ENCODE assay signal across 15 mouse cellular contexts in the genomic region with DNA sequence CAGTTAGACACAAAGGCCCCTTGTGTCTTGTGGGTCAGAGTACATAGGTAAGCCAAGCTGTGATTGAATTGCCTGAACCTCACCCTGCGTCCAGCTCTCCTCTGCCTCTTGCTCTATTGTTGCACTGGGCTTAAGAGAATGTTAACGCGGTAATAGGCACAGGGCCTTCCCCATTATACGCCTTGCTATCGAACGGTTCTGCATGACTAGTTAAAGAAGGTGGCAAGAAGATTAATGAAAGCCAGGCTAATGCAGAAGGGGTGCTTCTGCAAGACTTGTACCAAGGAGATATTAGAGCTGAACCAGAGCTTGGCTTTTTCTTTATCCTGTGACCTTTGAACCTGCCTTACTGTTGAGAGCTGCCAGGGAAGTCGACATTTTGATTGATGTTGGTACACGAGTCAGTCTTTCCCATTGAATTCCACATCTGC.
DNase-seq lines count a peak whose midpoint lies in the region; ATAC-seq lines count a peak whose summit lies in the region.
"Had no signal": no experiment of that assay in that cellular context is flagged by ENCODE, and none has a peak within 500 bp of the region (broad histone marks: within the 10 kb centered on the region; RNA-seq: fewer than 3 reads in every experiment).

No protein-coding gene starts in this region.

- no peaks in the 10 kb centered on the region for H3K36me3 ChIP-seq in intestine, embryonic 15.5 days
- H3K36me3 ChIP-seq in neural tube, embryonic 14.5 days (ENCODE audit: control insufficient read depth, insufficient read depth, low read length) = no peaks in the 10 kb centered on the region
- H3K36me3 ChIP-seq: stomach, embryonic 15.5 days had no signal

- H3K27ac ChIP-seq in intestine, embryonic 15.5 days = no peak overlapping the region
- no peak overlapping the region for H3K27ac ChIP-seq in neural tube, embryonic 14.5 days (ENCODE audit: low read depth, low read length)
- H3K27ac ChIP-seq: liver, embryonic 13.5 days; stomach, embryonic 15.5 days had no signal

- no peak overlapping the region for H3K4me3 ChIP-seq in intestine, embryonic 15.5 days (replicated peaks)
- H3K4me3 ChIP-seq in neural tube, embryonic 14.5 days (ENCODE audit: low read depth, low read length) = no peak overlapping the region
- H3K4me3 ChIP-seq: liver, embryonic 13.5 days; stomach, embryonic 15.5 days had no signal

- 49% methylated on average over 8 of the region's 8 CpGs for WGBS in intestine, embryonic 15.5 days
- 14% methylated on average over 8 of the region's 8 CpGs for WGBS in neural tube, embryonic 14.5 days

- H3K27me3 ChIP-seq in intestine, embryonic 15.5 days (replicated peaks) = no peaks in the 10 kb centered on the region
- no peaks in the 10 kb centered on the region for H3K27me3 ChIP-seq in neural tube, embryonic 14.5 days (ENCODE audit: control insufficient read depth, insufficient read depth, low read length)
- H3K27me3 ChIP-seq: liver, embryonic 13.5 days; stomach, embryonic 15.5 days had no signal

- DNase-seq in kidney, adult 9 months = peak; percentile 35
- no peak for DNase-seq in kidney, postnatal 4 days
- DNase-seq in embryo, embryonic 10.5 days (ENCODE audit: low spot score) = peak; percentile 71
- no peak for DNase-seq in right cerebral cortex, postnatal 25 days
- DNase-seq in urinary bladder, postnatal 10 days (ENCODE audit: low spot score) = no peak
- DNase-seq: cerebellum, adult 9-10 months; heart, postnatal 36 days; kidney, postnatal 25 days; liver, embryonic 13.5 days; lung, postnatal 36 days; right cerebral cortex, postnatal 14 days; thymus, postnatal 36 days had no signal

- no peak overlapping the region for H3K9ac ChIP-seq in intestine, embryonic 15.5 days
- no peak overlapping the region for H3K9ac ChIP-seq in neural tube, embryonic 14.5 days (replicated peaks; ENCODE audit: low read depth, low read length)
- H3K9ac ChIP-seq: liver, embryonic 13.5 days; stomach, embryonic 15.5 days had no signal

- no peaks in the 10 kb centered on the region for H3K9me3 ChIP-seq in intestine, embryonic 15.5 days
- H3K9me3 ChIP-seq in neural tube, embryonic 14.5 days (ENCODE audit: control insufficient read depth, low read length) = no peaks in the 10 kb centered on the region
- H3K9me3 ChIP-seq: liver, embryonic 13.5 days; stomach, embryonic 15.5 days had no signal

- no peak overlapping the region for H3K4me2 ChIP-seq in intestine, embryonic 15.5 days (replicated peaks)
- H3K4me2 ChIP-seq in neural tube, embryonic 14.5 days (ENCODE audit: low read depth, low read length) = no peak overlapping the region
- H3K4me2 ChIP-seq: liver, embryonic 13.5 days; stomach, embryonic 15.5 days had no signal

- ATAC-seq in intestine, embryonic 15.5 days = peak; percentile 49; the same call in 1 of the 2 replicates
- peak; percentile 34; the same call in 1 of the 2 replicates for ATAC-seq in neural tube, embryonic 14.5 days (ENCODE audit: low read depth)

- peaks cover 18% of the 10 kb centered on the region for H3K4me1 ChIP-seq in intestine, embryonic 15.5 days (replicated peaks)
- H3K4me1 ChIP-seq in neural tube, embryonic 14.5 days (ENCODE audit: control insufficient read depth, insufficient read depth, low read length) = peaks cover 16% of the 10 kb centered on the region
- H3K4me1 ChIP-seq: liver, embryonic 13.5 days had no signal

Comparison
In these comparisons a context has a peak if more than half of its experiments do, and no peak if none do; other contexts are left out.
1. DNase-seq: peak in kidney, adult 9 months (single experiment) and embryo, embryonic 10.5 days (single experiment); none in kidney, postnatal 4 days (0 of 2), right cerebral cortex, postnatal 25 days (single experiment) and urinary bladder, postnatal 10 days (single experiment).